Mouse (Mus musculus): ENCODE results near the gene Defb39.

The Defb39 gene

GRCm38 (mm10) chr8:19064710-19065109 lies at the start of gene Defb39:
TSS of gene Defb39 (minus strand) at chr8:19064810.
- no peak for DNase-seq

GRCm38 (mm10) chr8:19066013-19066412 lies 1.4 kb upstream of the Defb39 start:
- no peak for DNase-seq

- DNase-seq = no peak
Observed at GRCm38 (mm10) chr8:19062891-19063290, 1.7 kb downstream of the Defb39 start.

- no peak for DNase-seq
Observed at GRCm38 (mm10) chr8:19045242-19045641, 19.4 kb downstream of the Defb39 start.

- no peak for DNase-seq
Observed at GRCm38 (mm10) chr8:19026466-19026865, 38.1 kb downstream of the Defb39 start, which contains the start of gene Defb38. TSS of gene Defb38 (minus strand) at chr8:19026566.
